Mouse (Mus musculus) limb, embryonic 11.5 days (tissue): ENCODE measurements around the gene Synrg. TPM values are rescaled to one million over a fixed set of nuclear protein-coding genes. Genes with fewer than 3 reads are reported as not detected.

Experiments used
- ATAC-seq: fragments of 200-750 bp; cut with Nextera tagmentation; 2 replicates; pipeline ENCODE4 v1.8.0; 2017; ENCODE audit warnings: low read depth; ENCODE audit not compliant: insufficient number of reproducible peaks, low FRiP score, low TSS enrichment
- DNase-seq: peaks from one replicate; pipeline ENCODE4 v3.0.0-alpha.2; 2015; ENCODE audit warnings: low spot score
- H3K27ac ChIP-seq: fragments of 300-500 bp; sonication (generic); replicated peaks from 2 replicates; pipeline ENCODE4 v1.5.1; 2014; ENCODE audit warnings: low read depth, mild to moderate bottlenecking, low read length
- H3K27me3 ChIP-seq: fragments of 300-500 bp; sonication (generic); 2 replicates; pipeline ENCODE4 v1.6.1; 2014; ENCODE audit warnings: mild to moderate bottlenecking, low read length, mixed read lengths; ENCODE audit not compliant: control insufficient read depth, insufficient read depth
- H3K36me3 ChIP-seq: fragments of 300-500 bp; sonication (generic); 2 replicates; pipeline ENCODE4 v1.6.1; 2014; ENCODE audit warnings: mild to moderate bottlenecking, low read length, moderate library complexity, mixed read lengths; ENCODE audit not compliant: control insufficient read depth, insufficient read depth
- H3K4me1 ChIP-seq: fragments of 300-500 bp; sonication (generic); 2 replicates; pipeline ENCODE4 v1.6.1; 2014; ENCODE audit warnings: low read length, mixed read lengths; ENCODE audit not compliant: control insufficient read depth, insufficient read depth
- H3K4me2 ChIP-seq: fragments of 300-500 bp; sonication (generic); 2 replicates; pipeline ENCODE4 v1.6.1; 2014; ENCODE audit warnings: low read depth, mild to moderate bottlenecking, moderate library complexity; ENCODE audit not compliant: severe bottlenecking
- H3K4me3 ChIP-seq: fragments of 300-500 bp; sonication (generic); 2 replicates; pipeline ENCODE4 v1.5.1; 2014; ENCODE audit warnings: low read depth, low read length
- H3K9ac ChIP-seq: fragments of 300-500 bp; sonication (generic); 2 replicates; pipeline ENCODE4 v1.6.1; 2014; ENCODE audit warnings: mild to moderate bottlenecking, low read length
- H3K9me3 ChIP-seq: fragments of 300-500 bp; sonication (generic); 2 replicates; pipeline ENCODE4 v1.6.1; 2016; ENCODE audit warnings: low read length; ENCODE audit not compliant: control insufficient read depth
- WGBS: fragments of 180-500 bp; shearing (Covaris S2); extraction: QIAGEN DNeasy Blood & Tissue Kit; methylation state at CpG from one replicate; pipeline ENCODE4 v1.1.7; 2014; 5-methylcytosine and 5-hydroxymethylcytosine counted together
- polyA plus RNA-seq: library from polyadenylated mRNA; unstranded; fragments of >200 nt; fragmentation: Nextera tagmentation; extraction: Ambion mirVana; gene quantifications from 2 replicates; pipeline ENCODE4 v1.2.1, GENCODE M21; 2014

The Synrg gene
- polyA plus RNA-seq, 1 experiment from 2014 or later: 6.4 TPM

GRCm38 (mm10) chr11:84079361-84079760 lies 115.1 kb downstream of the Synrg start:
- no peaks in the 10 kb centered on the region for H3K4me1 ChIP-seq
- H3K9me3 ChIP-seq: no peaks in the 10 kb centered on the region
- no peak for DNase-seq
- ATAC-seq: no peak
- WGBS: 97% methylated on average over 11 of the region's 11 CpGs
- no peak overlapping the region for H3K27ac ChIP-seq
- H3K27me3 ChIP-seq: no peaks in the 10 kb centered on the region
- H3K4me2 ChIP-seq: no peak overlapping the region
- H3K9ac ChIP-seq: no peak overlapping the region
- H3K36me3 ChIP-seq: no peaks in the 10 kb centered on the region; the same call in 1 of the 2 replicates
- no peak overlapping the region for H3K4me3 ChIP-seq

GRCm38 (mm10) chr11:84079887-84080286 lies 115.7 kb downstream of the Synrg start:
- Histone ChIP-seq H3K36me3 (no peaks in the 10 kb centered on the region; the same call in 1 of the 2 replicates), H3K9me3 (no peaks in the 10 kb centered on the region), H3K4me3 (no peak overlapping the region), H3K4me1 (no peaks in the 10 kb centered on the region), H3K27me3 (no peaks in the 10 kb centered on the region), H3K27ac (no peak overlapping the region), H3K4me2 (no peak overlapping the region), H3K9ac (no peak overlapping the region)
- DNase-seq (no peak), ATAC-seq (no peak)
- WGBS: 93% methylated on average over 4 of the region's 4 CpGs

- Histone ChIP-seq H3K4me1 (no peaks in the 10 kb centered on the region), H3K9ac (no peak overlapping the region), H3K27ac (no peak overlapping the region), H3K9me3 (no peaks in the 10 kb centered on the region), H3K4me3 (no peak overlapping the region), H3K27me3 (no peaks in the 10 kb centered on the region), H3K36me3 (no peaks in the 10 kb centered on the region; the same call in 1 of the 2 replicates), H3K4me2 (no peak overlapping the region)
- DNase-seq (no peak), ATAC-seq (no peak)
- 90% methylated on average over 3 of the region's 3 CpGs for WGBS
Observed at GRCm38 (mm10) chr11:84080327-84080726, 116.1 kb downstream of the Synrg start.

GRCm38 (mm10) chr11:84081901-84082300 lies 117.7 kb downstream of the Synrg start:
- H3K9me3 ChIP-seq: no peaks in the 10 kb centered on the region
- ATAC-seq: no peak
- no peak overlapping the region for H3K9ac ChIP-seq
- H3K4me3 ChIP-seq: no peak overlapping the region
- no peak for DNase-seq
- peaks cover 3% of the 10 kb centered on the region; the same call in 1 of the 2 replicates for H3K36me3 ChIP-seq
- no peak overlapping the region for H3K27ac ChIP-seq
- no peaks in the 10 kb centered on the region for H3K4me1 ChIP-seq
- no peak overlapping the region for H3K4me2 ChIP-seq
- 92% methylated on average over 5 of the region's 5 CpGs for WGBS
- no peaks in the 10 kb centered on the region for H3K27me3 ChIP-seq

DNA sequence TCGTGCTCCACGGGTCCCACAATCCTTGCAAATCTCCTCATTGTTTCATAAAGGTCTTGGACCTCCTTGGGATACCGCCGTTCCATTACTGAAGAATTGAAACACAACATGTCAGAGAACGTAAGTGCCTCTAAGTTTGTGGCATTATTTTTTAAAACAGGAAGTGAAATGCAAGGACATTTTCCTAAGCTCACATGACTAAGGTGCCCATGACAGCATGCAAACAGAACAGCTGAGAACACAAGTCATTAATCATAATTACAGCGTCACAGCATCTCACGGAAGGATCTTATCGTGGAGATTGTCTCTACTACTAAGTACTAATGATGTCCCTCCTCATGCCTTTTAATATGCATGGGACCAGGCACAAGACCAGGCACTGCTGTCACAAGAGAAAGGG lies 126.3 kb downstream of the Synrg start:
- Histone ChIP-seq H3K4me2 (no peak overlapping the region), H3K27me3 (no peaks in the 10 kb centered on the region), H3K9me3 (no peaks in the 10 kb centered on the region), H3K9ac (no peak overlapping the region), H3K36me3 (peaks cover 5% of the 10 kb centered on the region; the same call in 1 of the 2 replicates), H3K4me3 (no peak overlapping the region), H3K4me1 (no peaks in the 10 kb centered on the region), H3K27ac (no peak overlapping the region)
- 94% methylated on average over 8 of the region's 8 CpGs for WGBS
- no peak for ATAC-seq
- no peak for DNase-seq

Other genes starting within 250 kb of the Synrg start
- gene Wfdc21, start 217.5 kb upstream of the Synrg start, polyA plus RNA-seq: not detected in 2 replicates
- gene Heatr6, start 210.7 kb upstream of the Synrg start, polyA plus RNA-seq: 26.9 and 30.5 TPM in 2 replicates
- gene Hnf1b, start 114.4 kb upstream of the Synrg start, polyA plus RNA-seq: 0.25 TPM in 1 of 2 replicates, not detected in the other
- gene Ddx52, start 22.4 kb upstream of the Synrg start, polyA plus RNA-seq: 51.5 and 53.2 TPM in 2 replicates
- gene Dusp14, start 104.8 kb downstream of the Synrg start, polyA plus RNA-seq: 7.9 TPM in 2 replicates
- 42.3 and 46.5 TPM in 2 replicates for gene Tada2a, start 165.2 kb downstream of the Synrg start, polyA plus RNA-seq
- 21.8 and 24.0 TPM in 2 replicates for gene Acaca, start 165.2 kb downstream of the Synrg start, polyA plus RNA-seq
- gene Gm11437, start 203.0 kb downstream of the Synrg start, polyA plus RNA-seq: not detected in 2 replicates